Mouse (Mus musculus) heart, embryonic 12.5 days (tissue): Measurements from ENCODE around the gene AC153137.1. TPM values are rescaled to one million over a fixed set of nuclear protein-coding genes. Genes with fewer than 3 reads are reported as not detected.

ENCODE experiments used
- ATAC-seq: fragments of 200-750 bp; cut with Nextera tagmentation; 2 replicates; pipeline ENCODE4 v1.8.0; 2017; ENCODE audit warnings: moderate TSS enrichment, moderate library complexity; ENCODE audit not compliant: insufficient number of reproducible peaks, low FRiP score
- H3K27ac ChIP-seq: fragments of 300-500 bp; sonication (generic); 2 replicates; pipeline ENCODE4 v1.5.1; 2016; ENCODE audit warnings: mild to moderate bottlenecking, moderate library complexity; ENCODE audit not compliant: poor library complexity, severe bottlenecking
- H3K27me3 ChIP-seq: fragments of 300-500 bp; sonication (generic); replicated peaks from 2 replicates; pipeline ENCODE4 v1.6.1; 2016; ENCODE audit warnings: mild to moderate bottlenecking, moderate library complexity
- H3K36me3 ChIP-seq: fragments of 300-500 bp; sonication (generic); 2 replicates; pipeline ENCODE4 v1.6.1; 2016; ENCODE audit warnings: mild to moderate bottlenecking, moderate library complexity
- H3K4me1 ChIP-seq: fragments of 300-500 bp; sonication (generic); replicated peaks from 2 replicates; pipeline ENCODE4 v1.6.1; 2016; ENCODE audit warnings: mild to moderate bottlenecking
- H3K4me2 ChIP-seq: fragments of 300-500 bp; sonication (generic); 2 replicates; pipeline ENCODE4 v1.6.1; 2016; ENCODE audit warnings: mild to moderate bottlenecking, moderate library complexity
- H3K4me3 ChIP-seq: fragments of 300-500 bp; sonication (generic); 2 replicates; pipeline ENCODE4 v1.5.1; 2016; ENCODE audit warnings: mild to moderate bottlenecking
- H3K9ac ChIP-seq: fragments of 300-500 bp; sonication (generic); 2 replicates; pipeline ENCODE4 v1.6.1; 2016; ENCODE audit warnings: mild to moderate bottlenecking, moderate library complexity
- H3K9me3 ChIP-seq: fragments of 300-500 bp; sonication (generic); replicated peaks from 2 replicates; pipeline ENCODE4 v1.6.1; 2016; ENCODE audit warnings: mild to moderate bottlenecking, moderate library complexity
- WGBS: fragments of 180-500 bp; shearing (Covaris S2); methylation state at CpG from one replicate; pipeline ENCODE4 v1.1.7; 2016; 5-methylcytosine and 5-hydroxymethylcytosine counted together
- polyA plus RNA-seq: library from polyadenylated mRNA; unstranded; fragments of >200 nt; fragmentation: Nextera tagmentation; extraction: Ambion mirVana; gene quantifications from 2 replicates; pipeline ENCODE4 v1.2.1, GENCODE M21; 2016

AC153137.1 gene
- polyA plus RNA-seq, 1 experiment from 2014 or later = not detected

- Histone ChIP-seq H3K27ac (peak overlapping the region; percentile 100), H3K4me2 (peak overlapping the region; percentile 62), H3K27me3 (no peaks in the 10 kb centered on the region), H3K9ac (peak overlapping the region; percentile 100), H3K9me3 (no peaks in the 10 kb centered on the region), H3K36me3 (peaks cover 19% of the 10 kb centered on the region), H3K4me3 (peak overlapping the region; percentile 99), H3K4me1 (peaks cover 5% of the 10 kb centered on the region; the same call in 1 of the 2 replicates)
- 0% methylated on average over 16 of the region's 16 CpGs for WGBS
- ATAC-seq = no peak
These were observed 29.3 kb downstream of the AC153137.1 start for GRCm38 (mm10) chr1:30948361-30948949.

GRCm38 (mm10) chr1:30945136-30945535 is 32.6 kb downstream of the AC153137.1 start:
- Histone ChIP-seq H3K9ac (no peak overlapping the region), H3K27me3 (no peaks in the 10 kb centered on the region), H3K4me1 (peaks cover 5% of the 10 kb centered on the region; the same call in 1 of the 2 replicates), H3K27ac (no peak overlapping the region), H3K4me2 (no peak overlapping the region), H3K36me3 (peaks cover 28% of the 10 kb centered on the region), H3K9me3 (no peaks in the 10 kb centered on the region), H3K4me3 (no peak overlapping the region)
- 90% methylated on average over 6 of the region's 6 CpGs for WGBS
- no peak for ATAC-seq

- H3K27ac ChIP-seq = no peak overlapping the region
- H3K4me2 ChIP-seq = no peak overlapping the region
- H3K36me3 ChIP-seq = peaks cover 28% of the 10 kb centered on the region
- H3K9ac ChIP-seq = no peak overlapping the region
- H3K4me3 ChIP-seq = no peak overlapping the region
- H3K4me1 ChIP-seq = peaks cover 5% of the 10 kb centered on the region; the same call in 1 of the 2 replicates
- 67% methylated on average over 3 of the region's 3 CpGs for WGBS
- no peaks in the 10 kb centered on the region for H3K27me3 ChIP-seq
- no peak for ATAC-seq
- no peaks in the 10 kb centered on the region for H3K9me3 ChIP-seq
These were observed 37.2 kb downstream of the AC153137.1 start for GRCm38 (mm10) chr1:30940571-30940970.

DNA sequence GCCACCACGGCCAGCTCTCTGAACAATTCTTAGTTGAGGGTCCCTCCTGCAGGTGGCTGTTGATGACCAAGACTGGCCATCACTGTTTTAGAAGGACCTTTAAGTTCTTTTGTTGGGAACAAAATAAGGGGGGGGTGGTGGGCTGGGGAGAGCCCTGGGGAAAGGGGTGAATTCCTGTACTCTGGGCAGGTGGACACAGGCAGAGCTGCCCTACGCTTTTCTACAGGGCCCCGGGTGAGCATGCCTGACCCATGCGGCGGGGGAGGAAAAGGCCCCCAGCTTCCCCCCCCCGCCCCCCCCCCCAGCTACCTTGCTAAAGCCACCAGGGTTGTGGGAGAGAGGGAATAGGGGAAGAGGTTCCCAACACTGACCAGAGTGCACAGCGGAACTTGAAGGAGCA is 39.4 kb downstream of the AC153137.1 start:
- no peak overlapping the region for H3K9ac ChIP-seq
- H3K27me3 ChIP-seq = no peaks in the 10 kb centered on the region
- ATAC-seq = no peak
- H3K4me3 ChIP-seq = no peak overlapping the region
- H3K27ac ChIP-seq = no peak overlapping the region
- WGBS = 75% methylated on average over 7 of the region's 7 CpGs
- no peak overlapping the region for H3K4me2 ChIP-seq
- H3K9me3 ChIP-seq = no peaks in the 10 kb centered on the region
- H3K36me3 ChIP-seq = peaks cover 8% of the 10 kb centered on the region
- H3K4me1 ChIP-seq = peaks cover 5% of the 10 kb centered on the region; the same call in 1 of the 2 replicates

GRCm38 (mm10) chr1:30937396-30937965 is 40.3 kb downstream of the AC153137.1 start:
- Histone ChIP-seq H3K9me3 (no peaks in the 10 kb centered on the region), H3K4me2 (no peak overlapping the region), H3K27me3 (no peaks in the 10 kb centered on the region), H3K4me3 (no peak overlapping the region), H3K9ac (no peak overlapping the region), H3K27ac (no peak overlapping the region), H3K4me1 (peaks cover 5% of the 10 kb centered on the region; the same call in 1 of the 2 replicates), H3K36me3 (peaks cover 5% of the 10 kb centered on the region)
- 32% methylated on average over 8 of the region's 8 CpGs for WGBS
- no peak for ATAC-seq

- Histone ChIP-seq H3K9me3 (no peaks in the 10 kb centered on the region), H3K36me3 (peaks cover 5% of the 10 kb centered on the region), H3K4me1 (peaks cover 5% of the 10 kb centered on the region; the same call in 1 of the 2 replicates), H3K27me3 (no peaks in the 10 kb centered on the region), H3K4me2 (no peak overlapping the region), H3K27ac (no peak overlapping the region), H3K4me3 (no peak overlapping the region), H3K9ac (no peak overlapping the region)
- no peak for ATAC-seq
- 62% methylated on average over 2 of the region's 2 CpGs for WGBS
These were observed 41.3 kb downstream of the AC153137.1 start for GRCm38 (mm10) chr1:30936488-30936887.

GRCm38 (mm10) chr1:30930823-30931222 is 46.9 kb downstream of the AC153137.1 start:
- no peak for ATAC-seq
- Histone ChIP-seq H3K4me1 (no peaks in the 10 kb centered on the region), H3K27me3 (no peaks in the 10 kb centered on the region), H3K4me3 (no peak overlapping the region), H3K9me3 (no peaks in the 10 kb centered on the region), H3K4me2 (no peak overlapping the region), H3K9ac (no peak overlapping the region), H3K36me3 (no peaks in the 10 kb centered on the region), H3K27ac (no peak overlapping the region)
- 61% methylated on average over 2 of the region's 2 CpGs for WGBS

- no peak overlapping the region for H3K4me3 ChIP-seq
- H3K9me3 ChIP-seq = no peaks in the 10 kb centered on the region
- no peak overlapping the region for H3K9ac ChIP-seq
- no peaks in the 10 kb centered on the region for H3K4me1 ChIP-seq
- H3K4me2 ChIP-seq = no peak overlapping the region
- no peak for ATAC-seq
- WGBS = 87% methylated on average over 2 of the region's 2 CpGs
- no peaks in the 10 kb centered on the region for H3K36me3 ChIP-seq
- no peaks in the 10 kb centered on the region for H3K27me3 ChIP-seq
- no peak overlapping the region for H3K27ac ChIP-seq
These were observed 47.6 kb downstream of the AC153137.1 start for GRCm38 (mm10) chr1:30930194-30930593.

Other genes with a start within 250 kb of the AC153137.1 start
- gene Phf3, start 104.0 kb downstream of the AC153137.1 start, polyA plus RNA-seq = 38.2 and 38.6 TPM in 2 replicates
- not detected in 2 replicates for gene Lgsn, start 198.4 kb upstream of the AC153137.1 start, polyA plus RNA-seq
- gene 4931428L18Rik, start 244.7 kb upstream of the AC153137.1 start, polyA plus RNA-seq = not detected in 2 replicates
- not detected in 2 replicates for gene Pih1d3, start 244.9 kb upstream of the AC153137.1 start, polyA plus RNA-seq